Comparison of ENCODE assay signal across 16 mouse cellular contexts in genomic region chr16:11852716-11853605, GRCm38 (mm10). TPM values are rescaled to one million over a fixed set of nuclear protein-coding genes. Genes with fewer than 3 reads are reported as not detected.
DNase-seq lines count a peak whose midpoint lies in the region; ATAC-seq lines count a peak whose summit lies in the region.
"Had no signal": no experiment of that assay in that cellular context is flagged by ENCODE, and none has a peak within 500 bp of the region (broad histone marks: within the 10 kb centered on the region; RNA-seq: fewer than 3 reads in every experiment).

No protein-coding gene starts in this region.

- no peaks in the 10 kb centered on the region for H3K27me3 ChIP-seq in hindbrain, embryonic 14.5 days (ENCODE audit: control insufficient read depth, insufficient read depth, low read length)
- H3K27me3 ChIP-seq in hindbrain, embryonic 11.5 days (ENCODE audit: control insufficient read depth, insufficient read depth, low read length), result no peaks in the 10 kb centered on the region
- H3K27me3 ChIP-seq: embryonic facial prominence, embryonic 12.5 days; limb, embryonic 15.5 days had no signal

- no peak overlapping the region for H3K4me3 ChIP-seq in hindbrain, embryonic 14.5 days (replicated peaks; ENCODE audit: low read length)
- H3K4me3 ChIP-seq in hindbrain, embryonic 11.5 days (ENCODE audit: low read depth, low read length), result no peak overlapping the region
- H3K4me3 ChIP-seq: embryonic facial prominence, embryonic 12.5 days; limb, embryonic 15.5 days had no signal

- DNase-seq in hindbrain, embryonic 14.5 days (ENCODE audit: low spot score), result no peak
- no peak for DNase-seq in hindbrain, embryonic 11.5 days (ENCODE audit: low spot score)
- peak; percentile 41 to 64 for DNase-seq in right cerebral cortex, postnatal 10 days (ENCODE audit: low spot score in 2 of 2)
- no peak for DNase-seq in right cerebral cortex, postnatal 25 days
- peak; percentile 19 to 54 for DNase-seq in layer of hippocampus, postnatal 14 days (ENCODE audit: low spot score in 2 of 2)
- peak; percentile 39 for DNase-seq in telencephalon, adult 2 months (ENCODE audit: low read depth, low spot score)
- no peak for DNase-seq in T-cell, adult 2 months (ENCODE audit: low spot score)
- DNase-seq in kidney, adult 8-10 months, result no peak
- DNase-seq: cerebellum, postnatal 36 days; heart, adult 18-20 months; kidney, postnatal 4 days; lung, embryonic 14.5 days; spleen, adult 18-20 months had no signal

- H3K9ac ChIP-seq in hindbrain, embryonic 14.5 days, result no peak overlapping the region
- H3K9ac ChIP-seq in hindbrain, embryonic 11.5 days (ENCODE audit: low read depth, low read length), result no peak overlapping the region
- H3K9ac ChIP-seq: embryonic facial prominence, embryonic 12.5 days; limb, embryonic 15.5 days; lung, embryonic 14.5 days had no signal

- H3K9me3 ChIP-seq in hindbrain, embryonic 14.5 days (ENCODE audit: control insufficient read depth, low read length), result no peaks in the 10 kb centered on the region
- H3K9me3 ChIP-seq in hindbrain, embryonic 11.5 days (ENCODE audit: control insufficient read depth, low read length), result no peaks in the 10 kb centered on the region
- H3K9me3 ChIP-seq: embryonic facial prominence, embryonic 12.5 days; limb, embryonic 15.5 days had no signal

- no peaks in the 10 kb centered on the region for H3K36me3 ChIP-seq in hindbrain, embryonic 14.5 days (replicated peaks; ENCODE audit: control insufficient read depth, insufficient read depth)
- H3K36me3 ChIP-seq in hindbrain, embryonic 11.5 days (ENCODE audit: control insufficient read depth, insufficient read depth, low read length), result no peaks in the 10 kb centered on the region
- H3K36me3 ChIP-seq: embryonic facial prominence, embryonic 12.5 days; limb, embryonic 15.5 days had no signal

- peak overlapping the region; percentile 38 for H3K27ac ChIP-seq in hindbrain, embryonic 14.5 days
- no peak overlapping the region for H3K27ac ChIP-seq in hindbrain, embryonic 11.5 days (ENCODE audit: low read depth, low read length)
- H3K27ac ChIP-seq: embryonic facial prominence, embryonic 12.5 days; limb, embryonic 15.5 days had no signal

- H3K4me1 ChIP-seq in hindbrain, embryonic 14.5 days (replicated peaks; ENCODE audit: control insufficient read depth, insufficient read depth, low read length), result peaks cover 5% of the 10 kb centered on the region; the same call in 1 of the 2 replicates
- no peaks in the 10 kb centered on the region for H3K4me1 ChIP-seq in hindbrain, embryonic 11.5 days (replicated peaks; ENCODE audit: control insufficient read depth, insufficient read depth, low read length)
- H3K4me1 ChIP-seq: embryonic facial prominence, embryonic 12.5 days had no signal

- no peak overlapping the region for H3K4me2 ChIP-seq in hindbrain, embryonic 14.5 days (replicated peaks)
- H3K4me2 ChIP-seq in hindbrain, embryonic 11.5 days (replicated peaks; ENCODE audit: low read depth, low read length), result no peak overlapping the region
- H3K4me2 ChIP-seq: embryonic facial prominence, embryonic 12.5 days; limb, embryonic 15.5 days; lung, embryonic 14.5 days had no signal

- 73% methylated on average over 8 of the region's 8 CpGs for WGBS in hindbrain, embryonic 14.5 days
- 87% methylated on average over 8 of the region's 8 CpGs for WGBS in hindbrain, embryonic 11.5 days

- ATAC-seq in hindbrain, embryonic 14.5 days (ENCODE audit: low FRiP score), result 0 out of 2 replicates have a peak, but pooled peaks have one; percentile 27
- no peak for ATAC-seq in hindbrain, embryonic 11.5 days (ENCODE audit: low FRiP score)
- ATAC-seq: intestine, postnatal 0 days had no signal

RNA-seq across cellular contexts. Expression of gene Cpped1, which starts 56.3 kb away (rescaled TPM):
- polyA plus RNA-seq in hindbrain, embryonic 14.5 days (2014; fragmentation: Nextera tagmentation; extraction: Ambion mirVana), result 17.3 and 19.3 TPM in 2 replicates
- polyA plus RNA-seq in hindbrain, embryonic 11.5 days (2014; fragmentation: Nextera tagmentation; extraction: Ambion mirVana), result 16.9 and 17.0 TPM in 2 replicates
- total RNA-seq in layer of hippocampus, postnatal 14 days (2021), result 10 to 100 TPM; 28.9 to 29.1 TPM

Comparison
In these comparisons a context has a peak if more than half of its experiments do, and no peak if none do; other contexts are left out.
1. DNase-seq: peak in right cerebral cortex, postnatal 10 days (2 of 2), layer of hippocampus, postnatal 14 days (2 of 2) and telencephalon, adult 2 months (single experiment); none in hindbrain, embryonic 14.5 days (single experiment), hindbrain, embryonic 11.5 days (single experiment), right cerebral cortex, postnatal 25 days (single experiment), T-cell, adult 2 months (single experiment) and kidney, adult 8-10 months (0 of 2).